Mouse (Mus musculus) lung, embryonic 14.5 days (tissue): ENCODE results near the gene Gm21095. TPM values are rescaled to one million over a fixed set of nuclear protein-coding genes. Genes with fewer than 3 reads are reported as not detected.
"Not testable (repeated sequence)": the region's sequence is repeated elsewhere in the genome, so short reads cannot be mapped to it uniquely, and the experiment has no call there.

Experiments used
- ATAC-seq: fragments of 200-750 bp; cut with Nextera tagmentation; 2 replicates; pipeline ENCODE4 v1.8.0; 2017; ENCODE audit warnings: mild to moderate bottlenecking, moderate TSS enrichment, moderate library complexity; ENCODE audit not compliant: insufficient read depth
- DNase-seq: peaks from one replicate; pipeline ENCODE4 v3.0.0-alpha.2; 2015
- H3K27ac ChIP-seq: fragments of 300-500 bp; sonication (generic); 2 replicates; pipeline ENCODE4 v1.5.1; 2014; ENCODE audit warnings: low read depth, mild to moderate bottlenecking, moderate library complexity
- H3K27me3 ChIP-seq: fragments of 300-500 bp; sonication (generic); 2 replicates; pipeline ENCODE4 v1.6.1; 2014; ENCODE audit warnings: low read length, control low read depth; ENCODE audit not compliant: insufficient read depth
- H3K36me3 ChIP-seq: fragments of 300-500 bp; sonication (generic); 2 replicates; pipeline ENCODE4 v1.6.1; 2014; ENCODE audit warnings: control low read depth; ENCODE audit not compliant: insufficient read depth
- H3K4me1 ChIP-seq: fragments of 300-500 bp; sonication (generic); 2 replicates; pipeline ENCODE4 v1.6.1; 2014; ENCODE audit warnings: antibody characterized with exemption, control low read depth; ENCODE audit not compliant: insufficient read depth
- H3K4me2 ChIP-seq: fragments of 300-500 bp; sonication (generic); 2 replicates; pipeline ENCODE4 v1.6.1; 2014; ENCODE audit warnings: mild to moderate bottlenecking
- H3K4me3 ChIP-seq: fragments of 300-500 bp; sonication (generic); 2 replicates; pipeline ENCODE4 v1.5.1; 2014; ENCODE audit warnings: low read depth, low read length
- H3K9ac ChIP-seq: fragments of 300-500 bp; sonication (generic); 2 replicates; pipeline ENCODE4 v1.6.1; 2014
- H3K9me3 ChIP-seq: fragments of 300-500 bp; sonication (generic); 2 replicates; pipeline ENCODE4 v1.6.1; 2016; ENCODE audit warnings: low read depth, low read length, control low read depth
- WGBS: fragments of 180-500 bp; shearing (Covaris S2); extraction: QIAGEN DNeasy Blood & Tissue Kit; methylation state at CpG from one replicate; pipeline ENCODE4 v1.1.7; 2014; 5-methylcytosine and 5-hydroxymethylcytosine counted together
- polyA plus RNA-seq: library from polyadenylated mRNA; unstranded; fragments of >200 nt; fragmentation: Nextera tagmentation; extraction: Ambion mirVana; gene quantifications from 2 replicates; pipeline ENCODE4 v1.2.1, GENCODE M21; 2014

Gene Gm21095
- not detected in 2 replicates for polyA plus RNA-seq

DNA sequence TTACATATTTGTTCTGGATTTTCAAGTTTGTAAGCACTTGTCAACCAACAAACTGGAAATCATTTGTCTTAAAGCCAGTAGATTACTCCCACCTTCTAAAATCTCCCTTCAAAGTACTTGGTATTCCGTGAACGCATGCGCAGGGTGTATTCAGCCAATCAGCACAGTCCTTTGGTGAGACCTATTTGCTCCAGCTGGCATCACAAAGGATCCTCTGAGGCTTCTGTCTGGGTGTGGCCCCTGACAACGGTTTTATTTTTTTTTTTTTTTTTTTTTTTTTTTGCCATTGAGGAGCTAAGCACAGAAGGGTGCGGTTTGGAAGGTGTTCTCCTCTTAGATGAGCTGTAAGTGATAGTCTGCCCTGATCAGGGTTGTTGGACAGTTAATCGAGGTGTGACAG is at the start of gene Gm21095:
Gene Gm21095, plus strand, starts transcription at position 301 of the 400 bp plus-strand sequence.
- H3K27ac ChIP-seq, ATAC-seq, H3K4me1 ChIP-seq, H3K27me3 ChIP-seq, H3K9me3 ChIP-seq, DNase-seq, H3K4me2 ChIP-seq, H3K9ac ChIP-seq, H3K36me3 ChIP-seq, H3K4me3 ChIP-seq: not testable (repeated sequence)
- no CpG with 5 or more reads among the region's 6 CpGs for WGBS
